Mouse (Mus musculus): ENCODE measurements around the gene Ccdc69.

The Ccdc69 gene

GRCm38 (mm10) chr11:55046600-55046999 is 31.3 kb downstream of the Ccdc69 start:
- DNase-seq (ENCODE audit: extremely low read depth, low read depth, low spot score) = no peak

DNA sequence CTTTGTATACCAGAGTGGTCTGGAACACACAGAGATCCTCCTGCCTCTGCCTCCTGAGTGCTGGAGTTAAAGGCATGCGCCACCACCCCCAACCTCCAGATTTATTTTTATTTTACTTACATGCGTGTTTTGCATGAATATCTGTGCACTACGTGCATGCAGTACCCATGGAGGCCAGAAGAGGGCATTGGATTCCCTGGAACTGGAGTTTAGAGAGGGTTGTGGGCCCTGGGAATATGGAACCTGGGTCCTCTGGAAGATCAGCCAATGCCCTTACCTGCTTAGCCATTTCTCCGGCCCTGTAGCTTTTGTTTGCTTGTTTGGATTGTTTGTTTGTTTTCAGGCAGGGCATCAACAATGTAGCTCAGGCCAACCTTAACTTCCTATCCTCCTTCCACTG is 36.6 kb downstream of the Ccdc69 start:
- DNase-seq (ENCODE audit: extremely low read depth, low read depth, low spot score) = no peak

DNA sequence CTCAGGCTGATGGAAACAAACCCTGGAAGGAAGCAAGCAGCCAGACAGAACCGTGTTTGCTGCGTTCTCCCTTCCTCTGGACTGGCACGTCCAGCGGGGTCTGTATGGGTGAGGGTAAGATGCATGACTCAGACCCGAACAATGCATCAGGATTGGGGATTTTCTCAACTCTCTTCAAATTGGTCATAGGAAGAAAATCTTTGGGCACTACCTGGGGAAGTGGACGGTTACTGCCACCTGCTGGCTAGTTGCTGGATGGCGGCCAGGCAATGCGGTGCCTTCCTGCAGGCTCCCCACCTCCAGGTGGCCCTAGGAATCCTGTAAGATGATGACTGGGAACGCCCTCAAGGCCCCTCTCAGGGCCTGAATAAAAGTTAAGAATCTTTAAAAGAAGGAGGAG is 38.3 kb downstream of the Ccdc69 start:
- no peak for DNase-seq (ENCODE audit: extremely low read depth, low read depth, low spot score)

GRCm38 (mm10) chr11:55036601-55037000 is 41.3 kb downstream of the Ccdc69 start:
- DNase-seq (ENCODE audit: extremely low read depth, low read depth, low spot score) = no peak

- DNase-seq (ENCODE audit: extremely low read depth, low read depth, low spot score) = no peak
Measured at GRCm38 (mm10) chr11:55033040-55033660, 44.8 kb downstream of the Ccdc69 start, which contains the start of gene Anxa6. Gene Anxa6 (minus strand): TSS chr11:55033445.

DNA sequence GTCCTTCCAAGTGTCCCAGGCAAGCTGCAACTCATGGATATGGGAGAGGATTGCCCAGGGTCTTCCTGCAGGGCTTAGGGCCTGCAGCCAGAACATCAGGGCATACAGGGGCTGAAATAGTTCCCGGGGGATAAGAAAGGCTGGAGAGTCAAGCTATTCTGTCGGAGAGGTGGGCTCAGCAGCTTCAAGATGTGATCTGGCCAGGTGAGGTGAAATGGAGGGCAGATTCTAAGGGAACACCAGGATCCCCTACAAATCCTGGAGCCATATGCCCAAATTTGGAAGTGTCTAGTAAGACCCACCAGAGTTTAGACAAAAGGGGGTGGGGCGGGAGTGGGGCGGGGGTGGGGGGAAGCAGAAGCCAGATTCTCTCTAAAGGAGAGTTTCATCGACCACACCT is 45.6 kb downstream of the Ccdc69 start:
- DNase-seq (ENCODE audit: extremely low read depth, low read depth, low spot score) = no peak

DNA sequence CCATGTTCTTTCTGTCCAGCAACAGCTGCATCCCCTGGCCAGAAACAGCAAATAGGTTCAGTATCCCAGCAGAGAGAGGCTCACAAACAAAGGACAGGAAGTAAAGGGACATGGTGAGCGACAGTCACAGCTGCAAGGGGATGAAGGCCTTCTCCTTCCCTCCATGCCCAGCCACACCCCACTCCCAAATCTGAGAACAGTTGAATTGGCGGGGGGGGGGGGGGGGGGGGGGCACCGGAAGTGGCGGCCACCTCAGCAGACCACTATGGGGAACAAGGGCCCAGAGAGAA is 46.0 kb downstream of the Ccdc69 start:
- no peak for DNase-seq (ENCODE audit: extremely low read depth, low read depth, low spot score)

GRCm38 (mm10) chr11:55031211-55031990 is 46.5 kb downstream of the Ccdc69 start:
- no peak for DNase-seq (ENCODE audit: extremely low read depth, low read depth, low spot score)

DNA sequence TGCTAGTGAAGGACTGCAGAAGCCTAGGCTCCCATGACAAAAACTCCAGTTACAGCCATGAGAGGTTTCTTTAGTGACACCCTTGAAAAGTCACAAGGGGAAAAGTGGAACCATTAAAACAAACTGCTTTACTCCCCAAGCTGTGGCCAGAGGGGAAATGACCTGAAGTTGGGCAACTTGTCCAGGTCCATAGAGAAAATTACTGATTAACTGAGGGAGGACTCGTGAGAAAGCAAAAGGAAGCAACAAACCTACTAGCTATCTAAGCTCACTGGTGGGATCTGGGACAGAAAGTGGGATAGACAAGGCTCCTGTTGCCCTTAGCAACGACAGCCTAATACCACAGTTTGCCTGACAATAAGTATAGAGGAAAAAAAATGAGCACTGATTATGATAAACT is 49.4 kb downstream of the Ccdc69 start:
- DNase-seq (ENCODE audit: extremely low read depth, low read depth, low spot score) = no peak

- DNase-seq (ENCODE audit: extremely low read depth, low read depth, low spot score) = peak; percentile 19
Measured at GRCm38 (mm10) chr11:55027204-55027855, 50.6 kb downstream of the Ccdc69 start.

DNA sequence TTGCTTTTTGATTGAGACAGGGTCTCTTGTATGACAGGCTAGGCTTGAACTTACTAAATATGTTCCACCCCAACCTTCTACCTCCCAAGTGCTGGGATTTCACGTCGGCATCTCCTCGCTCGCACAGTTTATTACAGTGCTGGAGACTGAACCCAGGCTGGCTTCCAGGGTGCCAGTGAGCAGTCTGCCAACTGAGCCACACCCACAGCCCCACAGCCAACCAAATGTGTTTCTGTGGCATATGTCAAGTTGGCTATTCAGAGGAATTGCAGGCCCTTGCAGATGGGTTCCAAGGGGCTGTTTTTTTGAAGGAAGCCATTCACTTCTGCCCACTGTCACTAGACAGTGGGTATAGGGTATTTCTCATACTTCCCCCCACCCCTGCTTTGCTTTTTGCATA is 52.0 kb downstream of the Ccdc69 start:
- DNase-seq (ENCODE audit: extremely low read depth, low read depth, low spot score) = no peak

DNA sequence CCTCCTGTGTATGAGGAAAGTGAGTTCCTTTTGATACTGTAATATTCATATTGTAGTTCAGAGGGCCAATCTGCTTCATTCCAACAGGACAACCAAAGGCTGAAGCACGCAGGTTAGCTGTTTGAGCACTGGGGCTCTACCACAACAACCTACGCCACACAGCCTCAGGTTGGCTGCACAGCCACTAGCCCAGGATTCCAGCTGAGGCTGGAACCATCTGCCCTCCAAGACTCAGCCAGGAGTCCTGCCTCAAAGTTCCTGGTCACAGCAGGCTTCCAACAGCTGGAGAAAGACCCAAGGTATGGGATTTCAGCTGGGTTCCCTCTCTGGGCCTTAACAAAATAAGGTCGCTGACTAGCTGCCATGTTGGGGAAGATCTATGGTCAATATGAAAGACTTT is 54.3 kb downstream of the Ccdc69 start:
- no peak for DNase-seq (ENCODE audit: extremely low read depth, low read depth, low spot score)

- no peak for DNase-seq (ENCODE audit: extremely low read depth, low read depth, low spot score)
Measured at GRCm38 (mm10) chr11:55023049-55023564, 54.8 kb downstream of the Ccdc69 start.

- DNase-seq (ENCODE audit: extremely low read depth, low read depth, low spot score) = no peak
Measured at GRCm38 (mm10) chr11:55022508-55022907, 55.4 kb downstream of the Ccdc69 start.

DNA sequence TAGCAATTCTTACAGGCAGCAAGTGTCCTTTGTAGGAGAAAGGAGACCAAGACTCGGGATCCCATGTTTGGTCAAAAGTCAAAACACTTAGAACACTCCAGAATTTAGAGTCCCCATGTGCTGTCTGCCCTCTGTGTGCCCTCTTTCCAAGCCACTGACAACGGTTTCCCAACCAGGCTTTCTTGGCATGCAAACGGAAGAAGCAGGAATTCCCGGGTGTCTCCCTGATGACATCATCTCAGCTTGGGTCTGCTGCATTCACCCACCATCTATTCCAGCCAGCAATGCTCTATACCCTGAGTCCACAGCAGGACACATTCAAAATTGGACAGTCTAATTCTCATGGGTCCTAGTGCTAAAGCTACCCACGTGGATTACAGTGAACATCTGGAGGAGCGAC is 56.1 kb downstream of the Ccdc69 start:
- no peak for DNase-seq (ENCODE audit: extremely low read depth, low read depth, low spot score)

DNA sequence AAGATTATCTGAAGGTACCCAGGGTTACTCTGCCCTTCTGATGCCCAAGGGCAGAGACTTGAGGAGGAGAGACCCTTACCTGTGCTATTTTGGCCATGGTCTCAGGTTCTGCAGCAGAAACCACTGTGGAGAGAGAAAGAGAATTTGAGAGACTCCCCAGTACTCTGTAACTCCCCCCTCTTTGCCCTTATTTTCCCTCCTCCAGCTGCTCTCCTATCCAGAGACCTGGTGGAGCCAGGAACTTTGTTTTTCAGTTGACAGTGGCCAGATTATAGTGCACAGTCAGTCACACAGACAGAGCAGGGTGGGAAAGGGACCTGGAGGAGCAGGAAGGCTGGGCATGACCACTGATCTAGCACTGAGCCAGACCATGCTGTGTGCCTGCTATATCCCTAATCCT is 56.5 kb downstream of the Ccdc69 start:
- DNase-seq (ENCODE audit: extremely low read depth, low read depth, low spot score) = no peak

GRCm38 (mm10) chr11:55019711-55020110 is 58.2 kb downstream of the Ccdc69 start:
- DNase-seq (ENCODE audit: extremely low read depth, low read depth, low spot score) = no peak

DNA sequence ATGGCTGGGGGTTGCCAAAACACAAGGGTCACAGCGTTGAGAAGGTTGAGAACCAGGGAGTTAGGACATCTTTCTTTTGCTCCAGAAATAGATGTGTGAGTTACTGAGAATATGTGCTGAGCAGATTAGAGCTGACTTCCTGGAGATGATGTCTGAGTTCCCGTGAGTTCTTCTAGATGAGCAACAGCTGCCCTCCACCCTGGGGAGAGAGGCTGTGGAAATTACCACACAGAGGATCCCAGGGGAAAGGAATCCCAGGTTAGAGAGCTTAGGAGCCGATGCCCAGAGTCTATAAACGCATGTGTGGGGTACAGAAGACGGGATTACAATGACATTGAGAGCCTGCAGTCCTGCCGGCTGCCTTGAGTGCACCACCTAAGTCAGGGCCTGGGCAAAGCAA is 59.9 kb downstream of the Ccdc69 start:
- no peak for DNase-seq (ENCODE audit: extremely low read depth, low read depth, low spot score)

GRCm38 (mm10) chr11:55017201-55017600 is 60.7 kb downstream of the Ccdc69 start:
- DNase-seq (ENCODE audit: extremely low read depth, low read depth, low spot score) = no peak

GRCm38 (mm10) chr11:55016758-55017157 is 61.2 kb downstream of the Ccdc69 start:
- no peak for DNase-seq (ENCODE audit: extremely low read depth, low read depth, low spot score)

- peak; percentile 18 for DNase-seq (ENCODE audit: extremely low read depth, low read depth, low spot score)
Measured at GRCm38 (mm10) chr11:55015831-55016241, 62.1 kb downstream of the Ccdc69 start.

DNA sequence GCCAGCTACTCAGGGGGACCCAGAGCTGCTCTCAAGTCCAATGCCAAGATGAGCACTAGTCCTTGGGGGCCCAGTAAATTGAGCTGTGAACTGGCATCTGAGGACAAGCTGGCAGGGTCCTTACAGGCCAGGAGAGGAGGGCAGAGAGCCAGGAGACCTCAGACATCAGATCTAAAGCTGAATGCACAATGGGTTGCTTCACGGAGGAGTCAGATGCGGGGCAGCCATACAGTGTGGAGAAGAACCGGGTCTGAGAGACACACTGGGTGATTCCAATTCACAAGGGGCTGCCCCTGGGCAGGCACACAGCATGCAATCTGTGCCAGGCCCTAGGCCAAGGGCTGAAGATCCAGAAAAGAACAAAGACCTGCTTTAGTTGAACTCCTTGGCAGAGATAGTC is 62.7 kb downstream of the Ccdc69 start:
- DNase-seq (ENCODE audit: extremely low read depth, low read depth, low spot score) = no peak

Measured in fat pad, adult 2 months (tissue).